Mouse (Mus musculus) heart, adult 8-10 months (tissue): Measurements from ENCODE around the gene Tbx20. TPM values are rescaled to one million over a fixed set of nuclear protein-coding genes. Genes with fewer than 3 reads are reported as not detected.

ENCODE experiments used
- DNase-seq: peaks from one replicate; pipeline ENCODE4 v3.0.0; 2022; ENCODE audit warnings: low spot score
- total RNA-seq, 4 experiments: library from RNA; stranded (reverse); gene quantifications; 2 replicates each; pipeline ENCODE4 v1.2.4; 2022

Gene Tbx20
- total RNA-seq, result 10 to 100 TPM; 80.1 to 90.6 (median 87.4) TPM

DNA sequence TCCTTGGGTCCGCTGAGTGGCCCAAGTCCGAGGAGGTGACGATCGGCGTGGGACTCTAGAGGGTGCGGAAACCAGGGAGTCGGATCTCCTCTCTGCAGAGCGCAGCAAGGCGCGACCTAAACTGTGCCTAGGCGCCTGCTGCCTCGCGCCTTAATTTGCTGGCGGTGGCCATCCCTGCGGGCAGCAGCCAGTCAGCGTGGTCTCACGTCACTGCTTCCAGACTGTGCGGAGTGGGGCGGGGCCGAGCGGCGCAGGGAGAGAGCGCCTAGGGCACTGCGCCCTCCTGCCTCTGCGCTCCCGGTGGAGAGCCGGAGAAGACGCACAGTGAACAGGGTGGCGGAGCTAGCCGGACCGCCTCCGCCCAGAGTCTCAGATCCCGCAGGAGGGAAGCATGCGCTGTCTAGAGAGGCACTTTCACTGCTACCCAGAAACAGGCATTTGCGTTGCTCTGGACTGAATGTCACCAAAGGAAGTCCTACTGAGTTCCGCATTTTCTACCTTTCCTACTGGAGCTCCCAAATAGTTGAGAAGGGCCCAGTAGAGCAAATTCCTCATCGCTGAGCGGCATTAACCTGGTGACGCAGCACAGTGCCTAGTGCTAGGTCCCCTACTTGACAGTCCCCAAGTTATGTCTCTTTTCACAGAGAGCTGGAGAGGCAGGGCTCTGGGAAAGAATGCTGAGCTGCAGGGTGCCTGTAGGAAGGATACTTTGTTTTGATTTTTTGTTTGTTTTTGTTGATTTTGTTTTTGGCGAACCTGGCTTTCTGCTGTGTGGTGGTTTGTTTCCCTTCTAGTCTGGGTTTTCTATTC lies at the start of gene Tbx20:
TSS of gene Tbx20 (minus strand) at position 144 of the 810 bp plus-strand sequence.
- peak; percentile 92 for DNase-seq

DNA sequence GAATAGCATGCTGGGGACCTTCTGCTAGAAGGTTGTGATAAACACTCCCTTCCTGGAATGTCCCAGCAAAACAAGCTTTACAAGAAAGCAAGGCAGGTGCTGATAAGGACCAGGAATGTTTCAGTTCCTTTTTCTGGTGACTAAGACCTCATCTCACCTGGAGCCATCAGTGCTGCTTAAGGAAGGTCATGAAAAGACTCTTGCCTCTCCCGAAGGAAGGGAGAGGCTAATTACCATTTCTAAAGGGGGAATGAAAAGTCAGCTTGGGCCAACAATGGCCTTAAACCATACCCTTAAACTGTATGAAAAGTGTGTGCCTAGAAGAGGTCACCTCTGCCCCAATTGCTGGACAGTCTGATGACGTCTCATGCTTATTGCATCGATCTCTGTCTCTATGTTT lies 44.4 kb upstream of the Tbx20 start:
- no peak for DNase-seq

GRCm38 (mm10) chr9:24812461-24812860 lies 38.4 kb upstream of the Tbx20 start:
- no peak for DNase-seq

GRCm38 (mm10) chr9:24792110-24792509 lies 18.0 kb upstream of the Tbx20 start:
- no peak for DNase-seq

DNA sequence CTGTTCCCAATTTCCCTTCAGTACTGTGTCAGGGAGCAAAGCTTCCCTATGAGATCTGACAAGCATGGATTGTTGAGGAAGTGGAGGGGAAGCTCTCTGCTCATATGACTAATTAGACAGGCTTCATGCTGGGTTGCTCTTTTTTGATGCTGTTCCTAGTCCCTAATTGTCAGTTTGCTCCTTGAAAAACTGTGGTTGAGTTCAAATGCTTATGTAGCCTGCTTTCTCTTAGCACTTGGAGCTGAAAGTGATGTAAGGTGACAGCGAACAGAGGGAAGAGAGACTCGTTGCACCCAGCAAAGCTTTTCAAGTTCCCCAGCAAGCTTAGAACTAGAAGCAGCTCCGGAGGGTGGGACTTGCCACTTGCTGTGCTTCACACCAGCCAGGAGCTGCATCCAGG lies 15.3 kb upstream of the Tbx20 start:
- DNase-seq, result no peak

GRCm38 (mm10) chr9:24782338-24782737 lies 8.2 kb upstream of the Tbx20 start:
- DNase-seq, result no peak

DNA sequence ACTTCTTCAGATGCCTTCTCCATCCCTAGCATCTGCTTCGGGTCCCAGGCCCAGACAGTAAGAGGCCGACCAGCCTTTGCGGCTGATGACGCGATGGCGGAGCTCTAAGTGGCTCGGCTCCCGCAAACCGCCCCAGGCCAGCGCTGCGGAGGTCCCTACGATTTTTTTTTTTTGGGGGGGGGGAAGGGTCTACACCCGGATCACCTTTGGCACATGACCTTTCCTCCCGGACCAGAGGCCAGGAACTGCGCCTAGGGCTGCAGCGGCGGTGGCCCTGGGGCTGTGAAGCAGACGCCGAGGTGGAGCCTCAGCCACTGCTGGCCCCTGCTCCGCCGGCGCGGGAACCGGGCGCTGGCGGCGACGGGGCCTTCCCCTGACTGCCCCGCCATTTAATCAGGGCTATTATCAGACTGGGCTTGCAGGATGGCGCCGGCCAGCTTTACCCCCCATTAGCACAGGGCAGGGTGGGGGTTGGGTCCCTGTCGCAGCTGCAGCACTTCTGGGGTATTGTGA lies 6.9 kb upstream of the Tbx20 start:
- DNase-seq, result no peak

- DNase-seq, result no peak
Observed at GRCm38 (mm10) chr9:24780391-24780928, 6.4 kb upstream of the Tbx20 start.

- DNase-seq, result no peak
Observed at GRCm38 (mm10) chr9:24779975-24780374, 5.9 kb upstream of the Tbx20 start.

DNA sequence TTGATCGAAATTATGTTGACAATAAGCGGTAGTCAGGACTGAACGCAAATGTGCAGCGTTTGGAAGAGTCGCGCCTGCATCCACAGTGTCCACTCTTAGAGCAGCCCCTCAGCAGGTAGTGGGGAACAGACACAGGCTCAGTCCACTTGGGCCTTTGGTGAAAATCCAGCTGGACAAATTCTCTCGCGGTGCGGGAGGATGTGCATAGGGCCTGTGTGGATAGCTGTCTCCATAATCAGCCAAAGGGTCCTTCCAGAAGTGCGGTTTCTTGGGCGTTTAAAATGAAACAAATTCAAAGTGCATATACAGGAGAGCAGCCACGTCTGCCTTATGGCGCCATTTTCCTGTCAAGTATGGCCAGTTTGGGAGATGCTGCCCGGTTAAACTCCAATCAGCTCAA lies 4.5 kb upstream of the Tbx20 start:
- DNase-seq, result no peak

DNA sequence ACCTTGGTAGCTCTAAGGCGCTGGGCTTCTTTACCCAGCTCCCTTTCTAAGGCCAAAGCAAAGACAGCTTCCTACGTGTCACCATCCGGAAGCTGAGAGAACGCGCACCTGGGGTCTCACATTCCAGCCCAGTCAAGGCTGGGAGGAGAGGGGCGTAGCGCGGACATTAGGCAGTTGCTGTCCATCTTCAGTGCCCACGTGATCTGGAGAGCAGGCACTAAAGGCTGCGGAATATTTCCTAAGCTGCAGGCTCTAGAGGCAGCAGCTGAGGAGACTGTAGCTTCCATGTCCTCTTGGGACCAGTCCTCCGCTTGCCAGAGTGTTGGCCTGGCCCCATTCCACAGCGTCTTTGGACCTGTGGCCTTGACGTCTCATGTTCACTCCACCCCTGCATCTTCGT lies 3.9 kb upstream of the Tbx20 start:
- DNase-seq, result no peak

- no peak for DNase-seq
Observed at GRCm38 (mm10) chr9:24777176-24777895, 3.2 kb upstream of the Tbx20 start.

DNA sequence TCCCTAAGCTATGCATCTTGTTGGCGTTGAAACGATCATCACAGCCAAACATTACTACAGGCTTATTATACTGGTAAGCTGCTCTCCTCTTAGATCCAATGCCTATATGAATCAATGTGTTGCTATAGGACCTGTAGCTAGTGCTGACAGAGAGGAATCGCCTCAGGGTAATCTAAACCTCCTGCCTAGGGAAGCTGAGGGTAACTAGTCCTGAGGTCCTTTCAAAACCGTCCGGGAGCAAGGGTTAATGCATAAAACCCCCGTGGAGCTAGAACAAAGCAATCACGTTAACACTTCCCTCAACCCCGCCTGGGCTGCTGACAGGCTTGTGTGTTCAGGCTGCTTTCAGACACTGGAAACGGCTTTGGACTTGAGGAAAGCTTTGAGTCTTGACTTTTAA lies 2.4 kb upstream of the Tbx20 start:
- DNase-seq, result no peak

DNA sequence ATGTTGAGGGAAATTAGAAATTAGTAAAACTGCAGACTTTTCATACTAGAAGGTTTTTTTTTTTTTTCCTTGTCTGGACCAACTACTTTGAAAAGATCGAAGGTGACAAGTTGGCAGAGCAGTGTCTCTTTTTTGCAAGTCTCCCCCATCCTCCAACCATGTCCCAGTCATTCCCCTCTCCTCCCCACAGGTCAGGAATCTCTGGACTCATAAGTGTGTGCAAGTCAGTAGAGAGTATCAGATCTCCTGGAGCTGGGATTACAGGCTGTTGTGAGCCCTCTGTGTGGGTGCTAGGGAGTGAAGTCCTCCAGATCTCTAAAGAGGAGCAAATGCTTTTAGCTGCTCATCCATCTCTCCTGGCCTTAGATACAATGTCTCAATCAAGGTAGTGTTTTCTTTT lies 1.5 kb upstream of the Tbx20 start:
- no peak for DNase-seq

GRCm38 (mm10) chr9:24775001-24775400 lies 898 bp upstream of the Tbx20 start:
- no peak for DNase-seq

GRCm38 (mm10) chr9:24773669-24774068 lies 434 bp downstream of the Tbx20 start:
- DNase-seq, result no peak

DNA sequence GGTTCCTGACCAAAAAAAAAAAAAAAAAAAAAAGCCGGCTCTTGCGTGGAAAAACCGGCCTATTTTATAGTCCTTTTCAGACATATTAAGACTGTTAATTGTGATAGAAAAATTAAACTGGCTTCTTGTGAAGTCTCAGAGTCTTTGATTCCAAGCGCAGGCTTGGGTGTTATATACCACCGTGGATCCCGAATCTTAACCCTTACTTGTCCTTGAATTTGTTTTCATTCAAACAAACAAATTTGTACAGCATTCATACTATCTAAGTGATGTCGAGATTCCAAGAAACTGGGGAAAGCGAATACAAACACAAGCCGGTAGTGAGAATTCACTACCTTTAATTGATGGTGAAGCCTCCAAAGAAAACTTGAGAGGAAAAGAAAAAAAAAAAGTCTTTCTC lies 932 bp downstream of the Tbx20 start:
- DNase-seq, result no peak

DNA sequence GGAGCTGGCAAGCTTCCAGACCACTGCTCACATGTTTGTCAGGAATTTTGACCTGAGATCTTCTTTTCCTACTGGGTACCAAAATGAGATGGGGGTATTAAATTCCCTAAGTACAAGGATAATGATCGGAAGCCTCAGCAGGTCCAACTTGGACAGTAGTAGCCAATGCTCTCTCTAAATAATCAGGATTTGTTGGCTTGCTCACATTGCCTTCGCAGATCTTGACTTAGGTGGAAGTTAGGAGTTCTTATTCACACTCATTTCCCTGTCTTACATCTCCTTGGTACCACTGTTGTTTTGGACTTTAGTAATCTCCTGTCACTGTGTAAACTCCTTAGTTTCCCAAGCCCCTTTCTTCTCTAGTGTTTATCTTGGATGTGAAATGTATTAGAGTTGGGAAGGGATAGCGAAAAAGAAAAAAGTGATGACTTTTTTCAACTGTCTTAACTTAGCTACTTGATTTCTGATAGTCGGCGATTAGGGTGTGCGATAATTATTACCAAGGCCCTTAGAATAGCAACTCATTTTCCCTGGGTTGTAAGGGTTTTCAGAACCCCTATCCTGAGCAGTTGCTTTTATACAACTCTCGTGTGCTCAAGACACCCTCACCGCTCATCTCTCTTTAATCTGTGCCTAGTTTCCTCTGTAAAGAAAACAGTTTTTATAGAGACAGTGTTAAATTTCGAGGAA lies 1.5 kb downstream of the Tbx20 start:
- DNase-seq, result no peak

DNA sequence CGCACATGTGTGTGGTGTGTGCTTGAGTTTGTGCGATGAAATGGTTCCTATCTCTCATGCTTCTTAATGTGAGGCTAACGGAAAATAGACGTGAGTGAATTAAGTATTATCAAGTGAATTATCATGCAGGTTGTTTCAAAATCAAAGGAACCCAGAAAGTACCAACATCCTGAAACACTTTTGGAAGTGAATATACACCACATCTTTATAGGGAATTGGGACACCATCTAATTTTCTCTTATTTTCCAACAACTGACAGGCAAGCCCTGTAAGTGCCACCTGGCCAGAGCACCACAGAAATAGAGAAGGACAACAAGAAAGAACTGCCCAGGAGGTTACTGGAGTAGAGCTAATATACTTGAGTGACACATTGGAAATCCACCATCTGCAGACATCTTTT lies 2.4 kb downstream of the Tbx20 start:
- DNase-seq, result no peak

GRCm38 (mm10) chr9:24770941-24771405 lies 3.1 kb downstream of the Tbx20 start:
- DNase-seq, result no peak

- DNase-seq, result no peak
Observed at GRCm38 (mm10) chr9:24770149-24770940, 3.8 kb downstream of the Tbx20 start.
